Mouse (Mus musculus) liver, adult 2 months (tissue): ENCODE results near the gene 4930579F01Rik.

ENCODE experiments used
- CTCF ChIP-seq: fragments of 200-500 bp; IDR thresholded peaks from 2 replicates; pipeline ENCODE4 v1.5.1; 2011; ENCODE audit warnings: low read depth, low read length, control low read depth
- POLR2A ChIP-seq: fragments of 200-500 bp; IDR thresholded peaks from 2 replicates; pipeline ENCODE4 v1.6.1; 2011; ENCODE audit warnings: low read length, control low read depth; ENCODE audit not compliant: insufficient read depth; ENCODE audit errors: extremely low read depth

GRCm38 (mm10) chr3:138116871-138117270 is 76.8 kb downstream of the 4930579F01Rik start:
- no peak for TF ChIP-seq CTCF
- no peak for TF ChIP-seq POLR2A
